Mouse (Mus musculus) hindbrain, embryonic 11.5 days (tissue): ENCODE data around the gene Ier5. TPM values are rescaled to one million over a fixed set of nuclear protein-coding genes. Genes with fewer than 3 reads are reported as not detected.

Experiments used
- ATAC-seq: fragments of 200-750 bp; cut with Nextera tagmentation; 2 replicates; pipeline ENCODE4 v1.8.0; 2017; ENCODE audit warnings: mild to moderate bottlenecking, moderate TSS enrichment, moderate library complexity; ENCODE audit not compliant: low FRiP score
- DNase-seq: peaks from one replicate; pipeline ENCODE4 v3.0.0-alpha.2; 2015; ENCODE audit warnings: low spot score
- H3K27ac ChIP-seq: fragments of 300-500 bp; sonication (generic); 2 replicates; pipeline ENCODE4 v1.5.1; 2014; ENCODE audit warnings: mild to moderate bottlenecking, low read depth, low read length
- H3K27me3 ChIP-seq: fragments of 300-500 bp; sonication (generic); 2 replicates; pipeline ENCODE4 v1.6.1; 2014; ENCODE audit warnings: mild to moderate bottlenecking, low read length, moderate library complexity, mixed read lengths; ENCODE audit not compliant: control insufficient read depth, insufficient read depth
- H3K36me3 ChIP-seq: fragments of 300-500 bp; sonication (generic); 2 replicates; pipeline ENCODE4 v1.6.1; 2014; ENCODE audit warnings: mild to moderate bottlenecking, low read length, moderate library complexity, mixed read lengths; ENCODE audit not compliant: control insufficient read depth, insufficient read depth
- H3K4me1 ChIP-seq: fragments of 300-500 bp; sonication (generic); replicated peaks from 2 replicates; pipeline ENCODE4 v1.6.1; 2014; ENCODE audit warnings: low read length, mixed read lengths; ENCODE audit not compliant: control insufficient read depth, insufficient read depth
- H3K4me2 ChIP-seq: fragments of 300-500 bp; sonication (generic); replicated peaks from 2 replicates; pipeline ENCODE4 v1.6.1; 2014; ENCODE audit warnings: mild to moderate bottlenecking, low read depth, low read length
- H3K4me3 ChIP-seq: fragments of 300-500 bp; sonication (generic); 2 replicates; pipeline ENCODE4 v1.5.1; 2014; ENCODE audit warnings: low read depth, low read length
- H3K9ac ChIP-seq: fragments of 300-500 bp; sonication (generic); 2 replicates; pipeline ENCODE4 v1.6.1; 2014; ENCODE audit warnings: low read depth, low read length
- H3K9me3 ChIP-seq: fragments of 300-500 bp; sonication (generic); 2 replicates; pipeline ENCODE4 v1.6.1; 2016; ENCODE audit warnings: low read length; ENCODE audit not compliant: control insufficient read depth
- WGBS: fragments of 180-500 bp; shearing (Covaris S2); extraction: QIAGEN DNeasy Blood & Tissue Kit; methylation state at CpG from one replicate; pipeline ENCODE4 v1.1.7; 2014; 5-methylcytosine and 5-hydroxymethylcytosine counted together
- polyA plus RNA-seq: library from polyadenylated mRNA; unstranded; fragments of >200 nt; fragmentation: Nextera tagmentation; extraction: Ambion mirVana; gene quantifications from 2 replicates; pipeline ENCODE4 v1.2.1, GENCODE M21; 2014

The Ier5 gene
- polyA plus RNA-seq, 1 experiment from 2014 or later: 12.7 TPM

DNA sequence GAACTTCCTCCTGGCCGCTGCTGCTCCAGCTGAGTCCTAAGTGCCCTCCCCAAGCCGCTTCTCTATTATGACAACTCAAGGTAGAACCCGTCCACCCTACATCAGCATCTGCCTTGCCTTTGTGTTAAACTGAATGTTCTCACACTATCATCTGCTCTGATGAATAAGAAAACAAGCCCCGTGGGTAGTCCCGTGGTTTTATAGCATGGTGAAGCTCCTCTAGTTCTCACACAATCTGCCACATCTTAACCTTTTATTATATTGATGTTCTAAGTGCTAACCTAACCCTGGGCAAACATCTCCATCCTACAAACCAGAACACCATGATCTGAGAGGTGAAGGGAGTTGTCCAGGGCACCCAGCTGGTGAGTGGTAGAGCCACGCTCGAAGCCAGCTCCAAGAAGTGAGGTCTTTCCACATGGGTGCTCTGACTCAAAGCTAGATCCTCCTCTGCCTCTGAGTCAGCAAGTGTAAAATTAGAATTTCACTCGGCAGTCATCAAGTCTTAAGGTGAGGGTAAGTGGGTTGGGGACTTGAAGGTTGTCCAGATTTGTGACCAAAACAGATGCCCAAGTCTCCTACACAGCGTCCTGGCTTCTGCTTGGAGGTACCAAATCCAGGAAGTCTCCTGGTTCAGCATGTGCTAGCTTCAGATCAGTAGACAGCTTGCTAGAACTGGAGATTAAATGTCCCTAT is 48.4 kb downstream of the Ier5 start:
- peak overlapping the region; percentile 69; the same call in 1 of the 2 replicates for H3K27ac ChIP-seq
- no peak overlapping the region for H3K9ac ChIP-seq
- no peak overlapping the region for H3K4me2 ChIP-seq
- no peak overlapping the region for H3K4me3 ChIP-seq
- no peaks in the 10 kb centered on the region for H3K9me3 ChIP-seq
- H3K4me1 ChIP-seq: peaks cover 3% of the 10 kb centered on the region
- 87% methylated on average over 9 of the region's 9 CpGs for WGBS
- H3K27me3 ChIP-seq: no peaks in the 10 kb centered on the region
- ATAC-seq: no peak
- DNase-seq: no peak
- no peaks in the 10 kb centered on the region for H3K36me3 ChIP-seq

- H3K4me1 ChIP-seq: peaks cover 3% of the 10 kb centered on the region
- H3K9ac ChIP-seq: no peak overlapping the region
- H3K4me2 ChIP-seq: no peak overlapping the region
- no peaks in the 10 kb centered on the region for H3K36me3 ChIP-seq
- H3K27ac ChIP-seq: 0 out of 2 replicates have a peak overlapping the region, but pooled peaks have one; percentile 12
- no peaks in the 10 kb centered on the region for H3K9me3 ChIP-seq
- peak; percentile 62 for ATAC-seq
- no peaks in the 10 kb centered on the region for H3K27me3 ChIP-seq
- WGBS: 33% methylated on average over 5 of the region's 5 CpGs
- peak; percentile 51 for DNase-seq
- no peak overlapping the region for H3K4me3 ChIP-seq
Measured at GRCm38 (mm10) chr1:155050174-155050573, 49.3 kb downstream of the Ier5 start.

DNA sequence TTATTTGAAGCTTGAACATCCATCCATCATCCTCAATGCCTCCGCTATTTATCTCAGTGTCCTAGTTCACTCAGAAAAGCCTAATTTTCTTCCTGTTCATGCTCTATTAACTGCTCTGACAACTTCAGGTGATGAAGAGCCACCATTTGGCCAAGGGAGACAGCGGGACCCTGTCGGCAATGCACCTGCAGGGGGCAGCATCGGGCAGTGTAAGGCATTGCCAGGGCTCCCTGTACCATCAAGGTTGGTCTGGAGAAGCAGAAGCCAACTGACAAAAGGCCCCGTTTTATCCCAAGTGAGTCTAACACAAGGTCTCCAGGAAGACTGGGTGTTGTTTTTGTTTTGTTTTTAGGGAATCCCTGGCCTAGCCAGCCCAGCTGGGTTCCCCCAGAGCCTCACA is 50.5 kb downstream of the Ier5 start:
- Histone ChIP-seq H3K27ac (no peak overlapping the region), H3K27me3 (no peaks in the 10 kb centered on the region), H3K36me3 (no peaks in the 10 kb centered on the region), H3K4me1 (peaks cover 3% of the 10 kb centered on the region), H3K9me3 (no peaks in the 10 kb centered on the region), H3K4me2 (no peak overlapping the region), H3K9ac (no peak overlapping the region), H3K4me3 (no peak overlapping the region)
- ATAC-seq (peak; percentile 66), DNase-seq (peak; percentile 96)
- 3% methylated on average over 5 of the region's 5 CpGs for WGBS

Other genes starting within 250 kb of the Ier5 start
- gene Cacna1e, start 215.1 kb downstream of the Ier5 start, polyA plus RNA-seq: 2.0 and 3.9 TPM in 2 replicates
- 1.2 and 1.9 TPM in 2 replicates for gene Mr1, start 47.2 kb upstream of the Ier5 start, polyA plus RNA-seq
- gene Stx6, start 59.1 kb upstream of the Ier5 start, polyA plus RNA-seq: 99.6 and 101 TPM in 2 replicates
- gene BC034090, start 144.8 kb upstream of the Ier5 start, polyA plus RNA-seq: 1.7 and 2.5 TPM in 2 replicates